Mouse (Mus musculus) forebrain, embryonic 14.5 days (tissue): ENCODE measurements around the gene Mpo. TPM values are rescaled to one million over a fixed set of nuclear protein-coding genes. Genes with fewer than 3 reads are reported as not detected.

ENCODE experiments used
- ATAC-seq: fragments of 200-750 bp; cut with Nextera tagmentation; 2 replicates; pipeline ENCODE4 v1.8.0; 2017; ENCODE audit warnings: mild to moderate bottlenecking, moderate library complexity
- DNase-seq: peaks from one replicate; pipeline ENCODE4 v3.0.0-alpha.2; 2015; ENCODE audit warnings: low spot score
- H3K27ac ChIP-seq: fragments of 300-500 bp; sonication (generic); 2 replicates; pipeline ENCODE4 v1.5.1; 2014; ENCODE audit warnings: low read depth, mild to moderate bottlenecking, control low read depth, low read length, moderate library complexity
- H3K27me3 ChIP-seq: fragments of 300-500 bp; sonication (generic); replicated peaks from 2 replicates; pipeline ENCODE4 v1.6.1; 2014; ENCODE audit warnings: low read length, control low read depth, mixed read lengths; ENCODE audit not compliant: control insufficient read depth, insufficient read depth
- H3K36me3 ChIP-seq: fragments of 300-500 bp; sonication (generic); 2 replicates; pipeline ENCODE4 v1.6.1; 2014; ENCODE audit warnings: low read length, control low read depth; ENCODE audit not compliant: control insufficient read depth, insufficient read depth
- H3K4me1 ChIP-seq: fragments of 300-500 bp; sonication (generic); 2 replicates; pipeline ENCODE4 v1.6.1; 2014; ENCODE audit warnings: antibody characterized with exemption, low read length, control low read depth; ENCODE audit not compliant: control insufficient read depth, insufficient read depth
- H3K4me2 ChIP-seq: fragments of 300-500 bp; sonication (generic); 2 replicates; pipeline ENCODE4 v1.6.1; 2014; ENCODE audit warnings: mild to moderate bottlenecking, control low read depth, low read length
- H3K4me3 ChIP-seq: fragments of 300-500 bp; sonication (generic); 2 replicates; pipeline ENCODE4 v1.5.1; 2014; ENCODE audit warnings: low read depth, low read length, control low read depth
- H3K9ac ChIP-seq: fragments of 300-500 bp; sonication (generic); 2 replicates; pipeline ENCODE4 v1.6.1; 2014; ENCODE audit warnings: mild to moderate bottlenecking, low read length, control low read depth, moderate library complexity
- H3K9me3 ChIP-seq: fragments of 300-500 bp; sonication (generic); replicated peaks from 2 replicates; pipeline ENCODE4 v1.6.1; 2016; ENCODE audit warnings: low read length, control low read depth, mixed read lengths; ENCODE audit not compliant: control insufficient read depth
- WGBS: fragments of 180-500 bp; shearing (Covaris S2); extraction: QIAGEN DNeasy Blood & Tissue Kit; methylation state at CpG from one replicate; pipeline ENCODE4 v1.1.7; 2014; 5-methylcytosine and 5-hydroxymethylcytosine counted together
- polyA plus RNA-seq: library from polyadenylated mRNA; unstranded; fragments of >200 nt; fragmentation: Nextera tagmentation; extraction: Ambion mirVana; gene quantifications from 2 replicates; pipeline ENCODE4 v1.2.1, GENCODE M21; 2014

The Mpo gene
- polyA plus RNA-seq, 1 experiment from 2014 or later, result 0.22 TPM

GRCm38 (mm10) chr11:87808236-87808635, 14.9 kb downstream of the Mpo start:
- Histone ChIP-seq H3K9ac (no peak overlapping the region), H3K4me2 (no peak overlapping the region), H3K36me3 (no peaks in the 10 kb centered on the region), H3K9me3 (no peaks in the 10 kb centered on the region), H3K4me1 (no peaks in the 10 kb centered on the region), H3K27ac (no peak overlapping the region), H3K27me3 (no peaks in the 10 kb centered on the region), H3K4me3 (no peak overlapping the region)
- WGBS, result 84% methylated on average over 7 of the region's 7 CpGs
- DNase-seq, result no peak
- no peak for ATAC-seq

GRCm38 (mm10) chr11:87811396-87811795, 18.0 kb downstream of the Mpo start:
- H3K36me3 ChIP-seq, result no peaks in the 10 kb centered on the region
- H3K27ac ChIP-seq, result no peak overlapping the region
- H3K9me3 ChIP-seq, result no peaks in the 10 kb centered on the region
- WGBS, result 62% methylated on average over 3 of the region's 4 CpGs
- no peak overlapping the region for H3K4me3 ChIP-seq
- ATAC-seq (no peak), DNase-seq (peak; percentile 19)
- no peaks in the 10 kb centered on the region for H3K4me1 ChIP-seq
- H3K27me3 ChIP-seq, result no peaks in the 10 kb centered on the region
- H3K9ac ChIP-seq, result no peak overlapping the region
- no peak overlapping the region for H3K4me2 ChIP-seq

GRCm38 (mm10) chr11:87814831-87815230, 21.4 kb downstream of the Mpo start:
- no peak for ATAC-seq
- Histone ChIP-seq H3K27me3 (no peaks in the 10 kb centered on the region), H3K4me2 (no peak overlapping the region), H3K4me1 (0 out of 2 replicates have a peak, but pooled peaks cover 3% of the 10 kb centered on the region), H3K36me3 (no peaks in the 10 kb centered on the region), H3K27ac (no peak overlapping the region), H3K9me3 (no peaks in the 10 kb centered on the region), H3K9ac (no peak overlapping the region), H3K4me3 (no peak overlapping the region)
- WGBS, result 65% methylated on average over 8 of the region's 8 CpGs
- DNase-seq, result no peak

- Histone ChIP-seq H3K4me2 (peak overlapping the region; percentile 45), H3K27ac (no peak overlapping the region), H3K4me3 (peak overlapping the region; percentile 20), H3K27me3 (no peaks in the 10 kb centered on the region), H3K9ac (peak overlapping the region; percentile 37), H3K4me1 (0 out of 2 replicates have a peak, but pooled peaks cover 3% of the 10 kb centered on the region), H3K9me3 (no peaks in the 10 kb centered on the region), H3K36me3 (no peaks in the 10 kb centered on the region)
- DNase-seq, result peak; percentile 79
- 3% methylated on average over 30 of the region's 31 CpGs for WGBS
- ATAC-seq, result peak; percentile 72; the same call in 1 of the 2 replicates
These were observed 23.5 kb downstream of the Mpo start for GRCm38 (mm10) chr11:87816707-87817442.

- 30% methylated on average over 4 of the region's 4 CpGs for WGBS
- H3K4me3 ChIP-seq, result peak overlapping the region; percentile 20
- 0 out of 2 replicates have a peak, but pooled peaks cover 3% of the 10 kb centered on the region for H3K4me1 ChIP-seq
- H3K9me3 ChIP-seq, result no peaks in the 10 kb centered on the region
- H3K9ac ChIP-seq, result peak overlapping the region; percentile 37
- H3K27me3 ChIP-seq, result no peaks in the 10 kb centered on the region
- H3K4me2 ChIP-seq, result peak overlapping the region; percentile 45
- DNase-seq, result no peak
- ATAC-seq, result 0 out of 2 replicates have a peak, but pooled peaks have one; percentile 15
- H3K36me3 ChIP-seq, result no peaks in the 10 kb centered on the region
- no peak overlapping the region for H3K27ac ChIP-seq
These were observed 24.0 kb downstream of the Mpo start for GRCm38 (mm10) chr11:87817443-87817773.

GRCm38 (mm10) chr11:87821502-87821901, 28.1 kb downstream of the Mpo start:
- no peaks in the 10 kb centered on the region for H3K36me3 ChIP-seq
- H3K4me1 ChIP-seq, result 0 out of 2 replicates have a peak, but pooled peaks cover 3% of the 10 kb centered on the region
- WGBS, result 46% methylated on average over 5 of the region's 5 CpGs
- no peaks in the 10 kb centered on the region for H3K9me3 ChIP-seq
- H3K27me3 ChIP-seq, result no peaks in the 10 kb centered on the region
- no peak overlapping the region for H3K4me3 ChIP-seq
- no peak for DNase-seq
- no peak overlapping the region for H3K27ac ChIP-seq
- H3K9ac ChIP-seq, result no peak overlapping the region
- ATAC-seq, result no peak
- H3K4me2 ChIP-seq, result no peak overlapping the region

GRCm38 (mm10) chr11:87828239-87828900, 35.0 kb downstream of the Mpo start, which contains the start of gene Lpo:
Lpo (minus strand) TSS chr11:87828289.
- no peaks in the 10 kb centered on the region for H3K36me3 ChIP-seq

GRCm38 (mm10) chr11:87840676-87841075, 47.3 kb downstream of the Mpo start:
- WGBS, result 82% methylated on average over 8 of the region's 8 CpGs
- ATAC-seq (no peak), DNase-seq (no peak)
- Histone ChIP-seq H3K9ac (no peak overlapping the region), H3K9me3 (no peaks in the 10 kb centered on the region), H3K4me3 (no peak overlapping the region), H3K27ac (no peak overlapping the region), H3K4me2 (no peak overlapping the region), H3K4me1 (no peaks in the 10 kb centered on the region), H3K36me3 (no peaks in the 10 kb centered on the region), H3K27me3 (no peaks in the 10 kb centered on the region)

More at GRCm38 (mm10) chr11:87828239-87828900, 35.0 kb downstream of the Mpo start, which contains the start of gene Lpo:
- Histone ChIP-seq H3K4me2 (no peak within 1 kb of the TSS), H3K4me1 (0 out of 2 replicates have a peak, but pooled peaks cover 2% of the 10 kb centered on the region), H3K9me3 (no peaks in the 10 kb centered on the region), H3K4me3 (no peak within 1 kb of the TSS), H3K27me3 (no peaks in the 10 kb centered on the region), H3K9ac (no peak within 1 kb of the TSS), H3K27ac (no peak within 1 kb of the TSS)
- 25% methylated on average over 10 of the region's 10 CpGs for WGBS
- ATAC-seq (no peak), DNase-seq (no peak)

- ATAC-seq (no peak), DNase-seq (no peak)
- WGBS, result 90% methylated on average over 3 of the region's 3 CpGs
- H3K4me1 ChIP-seq, result no peaks in the 10 kb centered on the region
- H3K9me3 ChIP-seq, result no peaks in the 10 kb centered on the region
- no peak overlapping the region for H3K27ac ChIP-seq
- H3K36me3 ChIP-seq, result no peaks in the 10 kb centered on the region
- H3K4me2 ChIP-seq, result no peak overlapping the region
- H3K9ac ChIP-seq, result no peak overlapping the region
- H3K27me3 ChIP-seq, result no peaks in the 10 kb centered on the region
- H3K4me3 ChIP-seq, result no peak overlapping the region
These were observed 48.1 kb downstream of the Mpo start for GRCm38 (mm10) chr11:87841436-87841835.
